Mouse (Mus musculus): Measurements from ENCODE around the gene Esx1.
A peak's percentile ranks its signal among the peaks of the same experiment; 100 is the strongest.

Gene Esx1

GRCm38 (mm10) chrX:137121718-137122117 is at the start of gene Esx1:
Esx1 (minus strand) TSS chrX:137122083.
- no peak for DNase-seq

- DNase-seq: peak; percentile 9
These were observed 48.1 kb upstream of the Esx1 start for GRCm38 (mm10) chrX:137170021-137170420.

GRCm38 (mm10) chrX:137167658-137168057 is 45.8 kb upstream of the Esx1 start:
- no peak for DNase-seq

DNA sequence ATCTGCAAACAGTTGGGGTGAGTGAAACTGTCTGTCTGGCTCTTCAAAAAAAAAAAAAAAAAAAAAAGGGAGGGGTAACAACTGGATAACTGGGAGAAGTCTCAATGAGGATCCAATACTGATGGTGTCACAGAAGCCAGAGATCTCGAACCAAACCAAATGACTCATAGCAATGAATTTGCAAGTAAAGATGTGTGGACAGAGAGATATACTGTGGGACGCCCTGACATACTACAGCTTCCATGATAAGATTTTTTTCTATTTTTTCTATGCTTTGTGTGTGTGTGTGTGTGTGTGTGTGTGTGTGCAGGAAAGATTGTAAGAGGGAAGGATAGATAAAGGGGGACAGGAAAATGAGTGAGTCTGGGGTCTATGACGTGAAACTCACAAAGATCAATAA is 43.7 kb upstream of the Esx1 start:
- no peak for DNase-seq

- no peak for DNase-seq
These were observed 40.8 kb upstream of the Esx1 start for GRCm38 (mm10) chrX:137162700-137163099.

GRCm38 (mm10) chrX:137160971-137161370 is 39.1 kb upstream of the Esx1 start:
- no peak for DNase-seq

DNA sequence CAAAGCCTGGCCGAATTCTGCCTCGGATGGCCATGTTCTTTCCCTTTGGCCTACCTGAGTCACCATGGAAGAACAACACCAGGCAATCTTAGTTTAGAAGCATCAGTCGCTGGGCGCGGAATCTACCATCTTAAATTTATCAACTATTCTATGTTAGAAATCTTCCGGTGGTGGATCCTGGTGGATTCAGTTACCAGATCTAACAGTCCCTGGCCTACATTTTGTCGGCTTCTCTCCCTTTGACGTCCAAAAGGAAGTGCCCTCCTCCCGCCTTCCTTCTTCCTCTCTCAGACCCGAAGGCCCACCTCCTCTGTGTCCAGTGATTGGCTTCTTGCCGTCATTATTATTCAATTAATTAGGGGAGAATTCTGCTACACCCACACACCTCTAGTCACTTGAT is 27.2 kb upstream of the Esx1 start:
- DNase-seq: no peak

GRCm38 (mm10) chrX:137144674-137145073 is 22.8 kb upstream of the Esx1 start:
- no peak for DNase-seq

- DNase-seq: no peak
These were observed 21.8 kb upstream of the Esx1 start for GRCm38 (mm10) chrX:137143726-137144125.

GRCm38 (mm10) chrX:137142546-137142945 is 20.7 kb upstream of the Esx1 start:
- no peak for DNase-seq

- peak; percentile 68 for DNase-seq
These were observed 19.8 kb upstream of the Esx1 start for GRCm38 (mm10) chrX:137141669-137142068.

DNA sequence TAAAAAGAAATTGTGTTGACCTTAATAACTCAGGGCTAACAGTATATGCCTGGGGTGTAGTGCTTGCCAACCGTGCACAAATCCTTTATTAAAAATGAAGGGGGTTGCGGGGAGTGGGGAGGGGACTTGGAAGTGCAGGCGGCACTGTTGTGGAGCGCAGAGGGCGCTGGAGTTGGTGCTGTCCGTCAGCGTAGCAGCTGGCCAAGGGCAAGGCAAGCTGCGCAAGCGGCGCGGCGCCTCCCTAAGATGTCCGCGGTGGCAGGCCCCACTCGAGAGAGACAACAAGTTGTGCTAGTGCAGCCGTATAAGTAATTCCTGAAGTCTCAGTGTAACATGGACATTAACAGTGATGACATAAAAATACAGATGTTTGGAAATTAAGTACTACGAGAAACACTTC is 5.7 kb upstream of the Esx1 start:
- no peak for DNase-seq

GRCm38 (mm10) chrX:137119675-137120423 is 2.0 kb downstream of the Esx1 start:
- DNase-seq: no peak

GRCm38 (mm10) chrX:137118097-137118746 is 3.7 kb downstream of the Esx1 start:
- DNase-seq: peak; percentile 35

GRCm38 (mm10) chrX:137106498-137106897 is 15.4 kb downstream of the Esx1 start:
- no peak for DNase-seq

DNA sequence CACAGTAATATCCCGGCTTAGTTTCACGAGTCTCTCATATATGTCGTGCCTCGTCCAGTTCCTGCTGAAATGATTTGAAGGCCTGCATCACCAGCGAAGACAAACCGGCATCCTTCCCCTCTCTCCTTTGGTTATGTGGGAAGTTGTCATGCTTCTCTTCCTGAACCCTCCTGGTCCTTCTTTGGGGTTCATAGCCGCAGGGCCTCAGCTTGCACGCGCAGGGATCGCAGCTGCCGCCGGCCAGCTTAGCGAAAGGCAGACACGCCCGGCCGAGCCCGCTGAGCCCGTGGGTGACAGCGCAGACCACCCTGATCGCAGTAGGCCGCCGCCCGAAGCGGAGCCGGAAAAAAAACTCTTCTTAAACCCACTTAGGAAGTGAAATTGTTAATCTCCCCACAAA is 17.4 kb downstream of the Esx1 start:
- DNase-seq: no peak

Data from lung, postnatal 36 days (tissue).